ENCODE assay signal across 8 mouse cellular contexts in the genomic region with DNA sequence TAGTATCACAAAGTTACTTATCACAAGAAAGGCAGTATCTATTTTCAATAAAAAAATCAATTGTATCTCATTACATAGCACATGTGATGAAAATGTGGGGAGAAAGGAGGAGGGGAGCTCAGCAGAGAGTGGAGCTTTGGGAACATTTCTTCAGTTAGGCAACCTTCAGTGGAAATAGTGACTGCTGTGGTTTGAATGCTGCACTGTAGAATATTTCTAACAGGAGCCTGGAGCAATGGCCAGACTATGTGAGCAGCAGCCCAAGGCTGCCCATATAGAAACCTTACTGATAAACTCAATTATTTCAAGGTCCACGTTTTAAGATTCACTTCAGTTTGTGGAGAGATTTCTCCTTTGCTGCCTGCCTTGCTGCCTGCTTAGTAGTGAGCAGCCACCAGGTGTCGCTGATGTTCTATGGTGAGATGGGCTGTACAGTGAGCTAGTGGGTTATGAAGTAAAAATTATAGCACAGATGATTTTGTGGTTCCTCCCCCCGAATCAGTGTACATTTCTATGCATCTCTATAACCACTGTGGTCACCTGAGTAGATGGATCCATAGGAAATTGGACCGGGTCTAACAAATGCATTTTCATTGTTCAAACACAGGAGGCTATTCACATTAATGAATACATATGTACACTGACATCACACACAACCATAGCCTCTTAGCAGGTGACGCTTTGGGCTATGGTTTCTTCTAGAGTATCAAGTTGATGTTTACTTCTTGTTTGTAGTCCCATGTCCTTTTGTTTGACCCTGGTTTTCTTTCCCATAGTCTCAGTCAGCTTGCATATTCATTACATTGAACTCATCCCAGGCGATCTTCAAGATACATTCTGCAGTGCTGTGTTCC.
DNase-seq lines count a peak whose midpoint lies in the region; ATAC-seq and TF ChIP-seq lines count a peak whose summit lies in the region.

No protein-coding gene starts in this region.

- no peak overlapping the region for H3K27ac ChIP-seq in limb, embryonic 11.5 days (replicated peaks; ENCODE audit: low read depth, low read length)
- H3K27ac ChIP-seq in midbrain, postnatal 0 days (ENCODE audit: low read depth, low read length), result no peak overlapping the region
- no peak overlapping the region for H3K27ac ChIP-seq in stomach, embryonic 14.5 days (ENCODE audit: low read length)

- WGBS in limb, embryonic 11.5 days, result 32% methylated on average over 6 of the region's 6 CpGs
- 26% methylated on average over 6 of the region's 6 CpGs for WGBS in midbrain, postnatal 0 days
- 37% methylated on average over 6 of the region's 6 CpGs for WGBS in stomach, embryonic 14.5 days

- H3K4me2 ChIP-seq in limb, embryonic 11.5 days (ENCODE audit: low read depth, severe bottlenecking), result no peak overlapping the region
- H3K4me2 ChIP-seq in midbrain, postnatal 0 days (ENCODE audit: low read depth, low read length, poor library complexity, severe bottlenecking), result no peak overlapping the region
- no peak overlapping the region for H3K4me2 ChIP-seq in stomach, embryonic 14.5 days (replicated peaks; ENCODE audit: low read depth, low read length)

- no peaks in the 10 kb centered on the region for H3K27me3 ChIP-seq in limb, embryonic 11.5 days (ENCODE audit: control insufficient read depth, insufficient read depth, low read length)
- no peaks in the 10 kb centered on the region for H3K27me3 ChIP-seq in midbrain, postnatal 0 days (ENCODE audit: insufficient read depth, low read length)
- H3K27me3 ChIP-seq in stomach, embryonic 14.5 days (ENCODE audit: control insufficient read depth, insufficient read depth, low read length), result no peaks in the 10 kb centered on the region

- peak; percentile 99 for TF ChIP-seq CTCF in midbrain, postnatal 0 days (IDR thresholded peaks at IDR 0.05)

- DNase-seq in gastrocnemius, adult 18-20 months (ENCODE audit: low spot score), result peak; percentile 27
- DNase-seq in gastrocnemius, postnatal 25 days, result no peak
- peak; percentile 30 for DNase-seq in cerebellum, adult 8-10 months
- peak; percentile 41 to 78 for DNase-seq in frontal cortex, postnatal 10 days (ENCODE audit: low spot score in 2 of 2)
- DNase-seq in kidney, adult 8-10 months, result peak; percentile 23 to 55
- DNase-seq in limb, embryonic 11.5 days (ENCODE audit: low spot score), result peak; percentile 80
- peak; percentile 76 for DNase-seq in midbrain, postnatal 0 days (ENCODE audit: low spot score)

- peak; percentile 79 for ATAC-seq in limb, embryonic 11.5 days (ENCODE audit: insufficient number of reproducible peaks, low FRiP score, low TSS enrichment, low read depth)
- ATAC-seq in midbrain, postnatal 0 days (ENCODE audit: low FRiP score), result peak; percentile 86
- ATAC-seq in stomach, embryonic 14.5 days (ENCODE audit: insufficient number of reproducible peaks, insufficient read depth, low FRiP score, low read depth), result peak; percentile 56; the same call in 1 of the 2 replicates

- H3K9me3 ChIP-seq in limb, embryonic 11.5 days (ENCODE audit: control insufficient read depth, low read length), result no peaks in the 10 kb centered on the region
- no peaks in the 10 kb centered on the region for H3K9me3 ChIP-seq in midbrain, postnatal 0 days (ENCODE audit: low read length)
- H3K9me3 ChIP-seq in stomach, embryonic 14.5 days (ENCODE audit: control insufficient read depth, low read depth, low read length), result no peaks in the 10 kb centered on the region

- no peak overlapping the region for H3K4me3 ChIP-seq in limb, embryonic 11.5 days (ENCODE audit: low read depth, low read length)
- no peak overlapping the region for H3K4me3 ChIP-seq in midbrain, postnatal 0 days (ENCODE audit: low read depth, low read length)
- no peak overlapping the region for H3K4me3 ChIP-seq in stomach, embryonic 14.5 days (ENCODE audit: low read depth, low read length)

- no peaks in the 10 kb centered on the region for H3K4me1 ChIP-seq in limb, embryonic 11.5 days (ENCODE audit: control insufficient read depth, insufficient read depth, low read length)
- no peaks in the 10 kb centered on the region for H3K4me1 ChIP-seq in midbrain, postnatal 0 days (ENCODE audit: insufficient read depth, low read length)
- no peaks in the 10 kb centered on the region for H3K4me1 ChIP-seq in stomach, embryonic 14.5 days (ENCODE audit: control insufficient read depth, insufficient read depth, low read length)

- no peak overlapping the region for H3K9ac ChIP-seq in limb, embryonic 11.5 days (ENCODE audit: low read length)
- no peak overlapping the region for H3K9ac ChIP-seq in midbrain, postnatal 0 days (replicated peaks; ENCODE audit: low read length, poor library complexity, severe bottlenecking)
- no peak overlapping the region for H3K9ac ChIP-seq in stomach, embryonic 14.5 days (replicated peaks; ENCODE audit: low read depth, low read length)

- H3K36me3 ChIP-seq in limb, embryonic 11.5 days (ENCODE audit: control insufficient read depth, insufficient read depth, low read length), result no peaks in the 10 kb centered on the region
- no peaks in the 10 kb centered on the region for H3K36me3 ChIP-seq in midbrain, postnatal 0 days (ENCODE audit: insufficient read depth, low read length)
- no peaks in the 10 kb centered on the region for H3K36me3 ChIP-seq in stomach, embryonic 14.5 days (ENCODE audit: control insufficient read depth, insufficient read depth, low read length)
